Mouse (Mus musculus) A20 (cell line): ENCODE data around the gene Slc38a6.

Source experiments
- DNase-seq: peaks from one replicate; pipeline ENCODE4 v3.0.0-alpha.2; 2011; ENCODE audit warnings: low read depth, low spot score

The Slc38a6 gene

DNA sequence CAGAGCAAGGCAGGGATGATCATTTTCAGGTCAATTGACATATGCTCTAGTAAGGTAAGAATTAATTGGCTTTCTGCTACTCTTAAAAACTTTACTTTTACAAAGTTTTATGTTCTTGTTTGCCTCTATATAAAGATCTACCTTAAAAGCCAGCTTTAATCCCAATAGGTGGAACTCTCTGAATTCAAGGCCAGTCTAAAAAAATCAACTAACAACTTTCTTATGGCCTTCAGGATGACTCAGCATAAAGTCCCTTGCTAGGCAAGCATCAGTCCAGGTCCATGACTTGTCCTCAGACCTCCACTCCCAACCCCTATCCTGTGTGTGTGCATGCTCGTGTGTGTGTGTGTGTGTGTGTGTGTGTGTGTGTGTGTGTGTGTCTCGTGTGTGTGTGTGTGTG is 70.1 kb downstream of the Slc38a6 start:
- no peak for DNase-seq

- no peak for DNase-seq
Observed at GRCm38 (mm10) chr12:73357311-73357710, 70.7 kb downstream of the Slc38a6 start.

GRCm38 (mm10) chr12:73357736-73358135 is 71.2 kb downstream of the Slc38a6 start:
- no peak for DNase-seq

DNA sequence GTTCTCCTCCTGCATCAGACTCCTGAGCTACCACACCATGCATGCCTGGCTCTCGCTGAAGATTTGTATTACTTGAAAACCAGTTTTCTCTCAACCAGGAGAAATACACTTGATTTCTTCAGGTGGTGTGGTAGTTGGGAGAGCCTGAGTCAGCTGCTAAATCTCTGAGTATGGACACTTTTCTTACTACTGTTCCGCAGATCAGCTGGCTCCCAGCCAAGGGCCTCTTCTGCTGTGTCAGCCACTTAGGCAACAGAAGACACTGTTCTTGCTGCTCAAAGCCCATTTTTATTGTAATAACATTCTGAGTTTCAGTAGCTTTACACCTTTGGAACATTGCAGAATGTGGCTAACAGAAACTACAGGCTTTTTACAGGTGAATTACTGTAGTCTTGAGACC is 72.1 kb downstream of the Slc38a6 start:
- DNase-seq, result no peak

GRCm38 (mm10) chr12:73359520-73359919 is 72.9 kb downstream of the Slc38a6 start:
- DNase-seq, result no peak

DNA sequence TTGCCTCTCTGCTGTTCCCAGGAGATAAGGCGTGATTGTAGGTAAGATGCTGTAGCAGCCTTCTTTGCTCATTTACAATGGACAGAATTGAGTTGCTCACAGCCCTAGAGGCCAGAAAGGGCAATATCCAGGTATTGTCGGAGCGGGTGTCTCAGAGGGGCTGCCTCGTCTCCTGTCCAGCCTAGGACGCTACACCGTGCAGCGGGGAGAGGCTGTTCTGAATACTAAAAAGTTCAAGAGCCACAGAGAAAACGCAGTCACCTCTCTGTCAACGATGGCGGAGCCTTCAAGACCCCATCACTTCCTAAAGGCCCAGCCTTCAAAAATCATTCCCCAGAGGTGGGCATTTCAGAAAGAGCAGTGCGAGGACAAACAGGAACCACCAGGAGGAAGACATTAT is 74.6 kb downstream of the Slc38a6 start:
- DNase-seq, result no peak

DNA sequence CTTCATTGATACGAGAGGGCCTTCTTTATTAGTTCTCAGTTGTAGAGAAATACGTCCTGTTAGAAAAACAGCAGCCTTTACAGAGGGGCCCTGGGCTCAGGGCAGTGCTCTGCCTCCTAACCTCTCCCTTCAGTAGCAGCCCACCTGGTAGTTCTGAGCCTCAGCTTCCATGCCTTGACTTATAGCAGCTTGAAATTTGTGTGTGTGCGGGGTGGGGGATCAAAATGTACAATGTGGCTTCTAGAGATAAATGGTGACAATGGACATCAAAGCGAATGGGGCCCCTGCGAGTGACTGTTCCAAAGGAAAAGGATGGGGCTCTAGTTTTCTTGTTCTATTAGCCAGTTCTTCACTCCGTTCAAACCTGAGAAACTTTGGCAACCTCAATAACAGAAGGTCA is 76.8 kb downstream of the Slc38a6 start:
- no peak for DNase-seq

DNA sequence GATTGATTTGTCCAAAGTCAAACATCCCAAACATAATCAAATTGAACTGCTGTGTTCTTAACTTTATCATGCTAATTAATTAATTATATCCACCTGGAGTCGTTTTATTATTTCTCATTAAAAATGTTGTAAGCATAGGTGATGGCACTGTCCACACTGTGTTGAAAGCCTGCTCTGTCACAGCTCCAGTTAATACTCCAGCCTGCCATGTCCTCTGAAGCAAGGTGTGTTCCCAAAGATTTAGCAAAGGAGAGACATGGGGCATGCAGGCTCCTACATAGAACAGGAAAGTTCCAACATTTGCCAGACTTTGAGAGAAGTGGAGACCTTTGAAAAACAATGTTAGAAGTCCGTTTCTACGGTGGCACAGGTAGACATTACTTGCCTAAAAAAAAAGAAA is 77.4 kb downstream of the Slc38a6 start:
- no peak for DNase-seq

GRCm38 (mm10) chr12:73366581-73366980 is 80.0 kb downstream of the Slc38a6 start:
- DNase-seq, result no peak

DNA sequence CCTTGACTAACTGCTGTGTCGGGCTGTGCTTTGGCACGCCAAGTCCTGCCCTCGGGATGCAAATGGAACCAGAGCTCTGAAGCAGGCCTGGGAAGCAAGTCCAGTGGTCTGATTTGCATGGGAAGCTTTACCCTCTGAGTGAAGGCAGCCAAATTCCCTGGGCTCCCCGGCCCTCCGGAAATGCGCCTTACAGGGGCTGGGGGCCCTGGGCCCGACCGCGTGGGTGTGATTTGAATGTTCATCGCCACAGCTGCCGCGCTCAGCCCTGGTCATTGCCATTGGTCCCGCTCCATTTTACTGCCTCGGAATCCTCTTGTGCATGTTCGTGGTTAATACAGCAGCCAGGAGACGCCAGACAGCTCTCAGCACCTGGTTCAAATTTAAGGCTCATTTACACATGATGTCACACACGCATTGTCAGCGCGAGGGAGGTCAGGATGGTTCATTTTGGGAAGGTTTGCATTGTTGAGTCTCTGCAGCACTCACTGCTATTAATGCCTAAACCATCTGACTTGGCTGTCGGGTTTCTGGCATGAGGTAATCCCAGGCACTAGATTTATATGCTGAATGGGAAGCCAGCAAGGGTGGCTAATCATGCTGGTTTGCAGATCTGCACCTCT is 81.0 kb downstream of the Slc38a6 start:
- no peak for DNase-seq

DNA sequence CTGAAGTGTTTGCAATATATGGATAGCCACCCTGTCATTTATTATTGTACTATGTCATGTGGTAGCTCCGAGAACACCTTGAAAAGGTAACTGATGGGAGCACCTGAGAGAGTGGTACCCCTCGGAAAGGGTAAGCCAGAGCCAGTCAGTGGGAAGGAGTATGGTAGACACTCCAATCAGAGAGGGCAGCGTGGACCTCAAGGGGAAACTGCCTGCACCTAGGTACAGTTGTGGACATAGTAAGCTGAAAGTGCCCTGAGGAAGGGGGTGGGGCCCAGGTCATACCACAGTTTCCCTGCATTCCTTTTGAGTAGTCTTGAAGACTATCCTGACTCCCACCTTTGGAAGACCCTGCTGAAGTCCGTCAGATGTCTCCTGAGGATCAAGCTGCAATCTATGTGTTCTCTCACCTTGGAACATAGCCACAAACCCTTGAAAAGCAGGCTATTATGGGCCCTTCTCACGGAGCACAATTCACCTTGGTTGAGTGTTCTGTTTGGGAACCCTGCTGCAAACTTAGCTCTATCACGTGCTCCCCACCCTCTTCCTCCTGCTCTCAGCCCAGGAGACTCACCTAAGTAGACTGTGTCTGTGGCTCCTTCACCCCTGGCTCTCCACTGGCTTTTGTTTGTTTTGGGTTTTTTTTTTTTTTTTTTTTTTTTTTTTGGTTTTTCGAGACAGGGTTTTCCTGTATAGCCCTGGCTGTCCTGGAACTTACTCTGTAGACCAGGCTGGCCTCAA is 82.5 kb downstream of the Slc38a6 start:
- no peak for DNase-seq

DNA sequence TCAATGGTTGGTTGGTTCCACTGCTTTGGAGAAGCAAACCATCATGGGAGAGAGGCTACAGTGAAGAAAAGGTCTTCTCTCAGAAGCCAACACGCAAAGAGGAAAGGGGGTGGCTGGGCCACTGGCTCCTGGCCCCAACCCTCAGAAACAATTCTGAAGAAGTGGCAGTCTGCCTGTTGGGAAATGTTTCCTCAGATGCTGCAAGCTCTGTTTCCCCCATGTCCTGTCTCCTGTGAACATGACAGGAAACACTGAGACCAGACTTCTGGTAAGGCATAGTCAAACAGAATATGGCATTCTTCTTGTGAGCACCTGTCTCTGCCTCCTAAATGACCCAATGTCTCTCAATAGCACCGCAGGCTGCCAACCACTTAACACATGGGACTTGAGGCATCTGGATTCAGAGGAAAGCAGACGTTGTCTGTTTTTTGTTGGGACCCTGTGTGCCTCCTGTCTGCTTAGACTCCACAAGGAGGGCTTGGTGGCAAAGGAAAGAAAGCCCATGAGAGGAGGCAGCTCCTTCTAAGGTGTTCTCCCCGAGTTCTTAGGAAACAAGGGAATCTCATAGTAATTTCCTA is 83.9 kb downstream of the Slc38a6 start:
- DNase-seq, result no peak

DNA sequence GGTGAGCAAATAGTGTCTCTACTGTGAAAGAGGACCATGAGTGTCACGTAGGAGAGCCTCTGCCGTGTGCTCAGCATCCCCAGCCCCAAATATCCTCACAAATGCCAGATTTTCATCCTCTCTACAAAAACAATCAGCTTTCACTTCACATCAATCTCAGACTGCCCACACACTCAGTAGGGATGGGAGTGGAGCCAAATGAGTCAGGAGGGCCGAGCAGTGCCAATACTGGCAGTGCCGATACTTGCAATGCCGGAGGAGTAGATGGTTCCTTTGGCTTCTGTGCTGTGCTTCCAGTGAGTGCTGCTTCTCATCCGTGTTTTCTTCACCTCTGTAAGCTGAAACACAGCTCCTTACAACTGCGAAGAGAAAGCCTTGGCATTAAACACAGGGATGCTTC is 84.6 kb downstream of the Slc38a6 start:
- DNase-seq, result no peak

DNA sequence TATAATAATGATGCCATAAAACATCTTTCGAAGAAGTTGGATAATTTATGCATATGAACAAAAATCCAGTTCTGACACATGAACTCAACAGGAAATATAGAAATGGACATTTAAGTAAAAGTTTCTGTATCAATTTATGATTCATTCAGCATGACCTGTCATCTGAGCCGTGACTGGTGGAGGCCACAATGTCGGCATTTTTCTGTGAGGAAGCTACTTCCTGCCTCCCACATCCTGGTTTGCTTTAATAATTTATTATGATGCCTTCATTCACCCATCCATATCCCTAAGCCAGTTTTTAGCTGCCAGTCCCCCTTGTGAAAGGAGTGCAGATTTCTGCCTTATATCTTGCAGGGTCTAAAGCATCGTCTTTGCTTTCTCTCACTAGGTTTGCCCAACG is 91.4 kb downstream of the Slc38a6 start:
- DNase-seq, result no peak

DNA sequence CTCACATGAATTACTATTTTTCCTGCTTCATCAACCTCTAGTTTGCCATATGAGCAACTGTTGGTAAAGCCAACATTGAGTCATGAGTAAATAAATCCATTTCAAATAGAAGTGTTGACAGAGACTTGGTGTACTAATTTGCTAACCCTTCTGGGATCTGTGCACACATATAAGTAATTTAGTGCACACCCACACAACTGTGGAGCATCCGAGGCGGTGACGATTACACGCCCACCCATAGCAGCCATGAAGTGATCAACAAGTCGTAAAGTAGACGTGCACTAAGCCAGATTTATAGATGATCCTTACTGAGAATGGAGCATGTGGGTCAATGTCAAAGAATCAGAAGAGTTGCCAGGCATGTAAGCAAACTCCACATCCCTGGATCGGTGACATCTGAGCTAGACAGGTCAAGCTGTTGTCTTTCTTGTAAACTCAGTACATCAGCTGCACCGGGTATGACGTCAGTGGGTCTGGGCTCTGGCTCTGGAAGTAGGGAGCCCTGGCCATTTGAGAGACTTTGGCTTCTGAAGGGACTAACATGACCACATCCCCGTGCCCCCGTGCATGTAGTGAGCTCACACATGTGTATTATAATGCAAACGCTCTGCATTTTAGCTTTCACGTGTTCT is 92.3 kb downstream of the Slc38a6 start:
- no peak for DNase-seq

DNA sequence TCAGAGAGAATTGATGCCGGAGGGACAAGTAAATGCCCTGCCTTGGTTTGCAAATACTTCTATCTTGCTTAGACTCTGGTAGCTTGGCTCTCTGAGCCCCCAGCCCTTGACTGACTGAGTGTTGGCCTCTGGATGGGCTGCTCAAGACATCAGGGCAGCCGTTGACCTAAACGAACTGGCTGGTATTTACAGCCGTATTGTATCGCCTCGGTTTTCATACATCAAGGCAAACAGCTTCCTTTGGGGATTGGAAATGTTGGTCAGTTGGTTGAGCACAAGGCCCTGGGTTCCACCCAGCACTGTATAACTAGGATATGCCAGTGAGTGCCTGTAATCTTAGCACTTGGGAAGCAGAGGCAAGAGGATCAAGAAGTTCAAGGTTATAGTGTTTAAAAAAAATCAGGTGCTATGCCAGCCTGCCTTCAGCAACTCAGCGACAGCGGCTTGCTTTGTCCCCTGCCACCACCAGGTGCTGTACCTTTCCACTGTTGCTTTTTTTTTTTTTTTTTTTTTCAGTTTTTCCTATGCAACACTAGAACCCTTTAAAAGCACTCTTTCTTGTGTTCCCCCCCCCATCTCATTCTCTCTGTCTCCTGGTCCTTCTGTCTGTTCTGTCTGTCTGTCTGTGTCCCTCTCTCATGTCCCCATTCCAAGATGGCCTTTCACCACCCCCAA is 94.2 kb downstream of the Slc38a6 start:
- DNase-seq, result no peak

- DNase-seq, result no peak
Observed at GRCm38 (mm10) chr12:73381452-73381851, 94.9 kb downstream of the Slc38a6 start.

- no peak for DNase-seq
Observed at GRCm38 (mm10) chr12:73382290-73383178, 96.0 kb downstream of the Slc38a6 start.

DNA sequence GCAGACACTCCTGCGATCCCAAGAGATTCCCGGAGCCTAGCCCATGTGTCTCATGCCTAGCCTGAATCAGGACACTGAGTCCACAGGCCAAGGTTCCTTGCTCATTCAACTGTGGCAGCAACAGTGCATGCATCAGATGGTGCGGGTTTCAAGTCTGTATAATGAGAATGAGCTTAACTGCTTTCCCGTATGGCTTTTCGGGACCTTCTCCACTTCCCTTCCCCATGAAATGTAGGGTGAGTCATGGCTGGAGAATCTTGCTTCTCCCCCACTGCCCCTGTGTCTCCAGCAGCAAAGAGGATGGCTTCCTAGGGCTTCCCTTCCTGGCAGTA is 96.6 kb downstream of the Slc38a6 start:
- DNase-seq, result no peak

GRCm38 (mm10) chr12:73383861-73384260 is 97.3 kb downstream of the Slc38a6 start:
- no peak for DNase-seq

DNA sequence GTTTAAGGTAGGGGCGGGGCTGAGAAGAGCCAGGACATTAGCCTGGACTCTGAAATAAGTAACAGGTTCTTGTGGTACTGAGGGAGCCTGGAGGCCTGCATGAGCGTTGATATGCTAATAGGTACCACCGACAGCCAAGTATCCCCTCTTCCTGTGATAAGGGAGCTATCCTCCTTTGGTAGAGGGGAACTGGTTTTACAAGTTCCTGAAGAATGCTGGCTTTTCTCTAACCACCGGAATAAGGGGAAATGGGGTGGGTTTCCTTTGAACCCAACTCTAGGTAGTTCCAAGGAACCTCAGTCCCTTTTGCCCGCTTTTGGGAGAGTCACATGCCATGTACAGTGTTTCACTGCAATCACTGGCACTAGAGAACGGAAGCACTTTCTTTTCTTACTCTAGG is 98.2 kb downstream of the Slc38a6 start:
- no peak for DNase-seq
